Mouse (Mus musculus) hematopoietic stem cell, adult 5-6 weeks (primary cell): Measurements from ENCODE around the gene Fat4. TPM values are rescaled to one million over a fixed set of nuclear protein-coding genes. Genes with fewer than 3 reads are reported as not detected.

Experiments
- ATAC-seq, 2 experiments: fragments of 125-278 bp in 1 of 2; replicated peaks in 1 of 2; 2 replicates each; pipeline ENCODE4 v1.8.0; 2016 to 2017; ENCODE audit warnings: inconsistent platforms in 2 of 2, mild to moderate bottlenecking in 2 of 2, moderate number of reproducible peaks in 2 of 2, low read depth in 1 of 2, moderate TSS enrichment in 1 of 2; ENCODE audit not compliant: low FRiP score in 2 of 2, poor library complexity in 2 of 2, severe bottlenecking in 2 of 2, insufficient read depth in 1 of 2, low TSS enrichment in 1 of 2
- total RNA-seq: library from RNA; stranded (forward); fragments of 172-1452, 232-1000 nt; gene quantifications from 2 replicates; pipeline ENCODE4 v1.2.3, GENCODE M21; 2017

Gene Fat4
- total RNA-seq, 1 experiment from 2014 or later: 0.10 TPM

- no peak for ATAC-seq
Observed at GRCm38 (mm10) chr3:38938136-38938535, 51.4 kb downstream of the Fat4 start.

GRCm38 (mm10) chr3:38939573-38939972 is 52.8 kb downstream of the Fat4 start:
- no peak for ATAC-seq

GRCm38 (mm10) chr3:38940327-38940726 is 53.6 kb downstream of the Fat4 start:
- no peak for ATAC-seq

- ATAC-seq: no peak
Observed at GRCm38 (mm10) chr3:38945157-38945556, 58.4 kb downstream of the Fat4 start.

GRCm38 (mm10) chr3:38947706-38948105 is 61.0 kb downstream of the Fat4 start:
- no peak for ATAC-seq

GRCm38 (mm10) chr3:38952602-38953001 is 65.9 kb downstream of the Fat4 start:
- ATAC-seq: no peak

GRCm38 (mm10) chr3:38954196-38954595 is 67.5 kb downstream of the Fat4 start:
- no peak for ATAC-seq

- no peak for ATAC-seq
Observed at GRCm38 (mm10) chr3:38956012-38956648, 69.4 kb downstream of the Fat4 start.

- no peak for ATAC-seq
Observed at GRCm38 (mm10) chr3:38957186-38957585, 70.4 kb downstream of the Fat4 start.

GRCm38 (mm10) chr3:38962328-38962727 is 75.6 kb downstream of the Fat4 start:
- no peak for ATAC-seq

GRCm38 (mm10) chr3:38967480-38967879 is 80.7 kb downstream of the Fat4 start:
- ATAC-seq: no peak

GRCm38 (mm10) chr3:38986379-38986778 is 99.6 kb downstream of the Fat4 start:
- no peak for ATAC-seq

GRCm38 (mm10) chr3:38989181-38989580 is 102.4 kb downstream of the Fat4 start:
- no peak for ATAC-seq

- ATAC-seq: no peak
Observed at GRCm38 (mm10) chr3:39000011-39000410, 113.3 kb downstream of the Fat4 start.

- ATAC-seq: no peak
Observed at GRCm38 (mm10) chr3:39010544-39010943, 123.8 kb downstream of the Fat4 start.

GRCm38 (mm10) chr3:39017633-39018032 is 130.9 kb downstream of the Fat4 start:
- no peak for ATAC-seq

- ATAC-seq: no peak
Observed at GRCm38 (mm10) chr3:39036113-39036512, 149.4 kb downstream of the Fat4 start.

GRCm38 (mm10) chr3:39046425-39046824 is 159.7 kb downstream of the Fat4 start:
- no peak for ATAC-seq

GRCm38 (mm10) chr3:39047621-39048303 is 161.0 kb downstream of the Fat4 start:
- no peak for ATAC-seq
